Mouse (Mus musculus) spleen, postnatal 10 days (tissue): ENCODE measurements around the gene Tmem150a.

Experiments
- DNase-seq, 2 experiments: peaks; one replicate each; pipeline ENCODE4 v3.0.0; 2021 to 2022; ENCODE audit warnings: low spot score in 2 of 2

Tmem150a gene

GRCm38 (mm10) chr6:72352636-72353405 is 2.4 kb upstream of the Tmem150a start:
- DNase-seq, result no peak

- no peak for DNase-seq
These were observed 1.2 kb upstream of the Tmem150a start for GRCm38 (mm10) chr6:72354025-72354424.

- DNase-seq, result no peak
These were observed 820 bp downstream of the Tmem150a start for GRCm38 (mm10) chr6:72356001-72356532.

GRCm38 (mm10) chr6:72357164-72358079 is 2.2 kb downstream of the Tmem150a start:
- DNase-seq, result no peak

- DNase-seq, result no peak
These were observed 3.0 kb downstream of the Tmem150a start for GRCm38 (mm10) chr6:72358086-72358764.

- DNase-seq, result no peak
These were observed 4.1 kb downstream of the Tmem150a start for GRCm38 (mm10) chr6:72359343-72359742.

GRCm38 (mm10) chr6:72359891-72360598 is 4.8 kb downstream of the Tmem150a start:
- DNase-seq, result no peak

- no peak for DNase-seq
These were observed 5.3 kb downstream of the Tmem150a start for GRCm38 (mm10) chr6:72360599-72360935.

GRCm38 (mm10) chr6:72361121-72361551 is 5.9 kb downstream of the Tmem150a start:
- no peak for DNase-seq

- peak; percentile 95 for DNase-seq
These were observed 7.1 kb downstream of the Tmem150a start for GRCm38 (mm10) chr6:72362132-72363028.

- DNase-seq, result no peak
These were observed 8.8 kb downstream of the Tmem150a start for GRCm38 (mm10) chr6:72364009-72364408.

- DNase-seq, result no peak
These were observed 9.7 kb downstream of the Tmem150a start for GRCm38 (mm10) chr6:72364985-72365384.

GRCm38 (mm10) chr6:72366304-72366703 is 11.1 kb downstream of the Tmem150a start:
- DNase-seq, result no peak

GRCm38 (mm10) chr6:72366844-72367443 is 11.7 kb downstream of the Tmem150a start, which contains the start of gene Rnf181:
Gene Rnf181, minus strand, starts transcription at chr6:72366956.
- DNase-seq, result no peak

GRCm38 (mm10) chr6:72367460-72367974 is 12.3 kb downstream of the Tmem150a start:
- DNase-seq, result no peak

GRCm38 (mm10) chr6:72369557-72369956 is 14.3 kb downstream of the Tmem150a start:
- DNase-seq, result no peak

GRCm38 (mm10) chr6:72370091-72370490 is 14.8 kb downstream of the Tmem150a start:
- no peak for DNase-seq

- DNase-seq, result no peak
These were observed 15.9 kb downstream of the Tmem150a start for GRCm38 (mm10) chr6:72371147-72371546.

- DNase-seq, result no peak
These were observed 16.3 kb downstream of the Tmem150a start for GRCm38 (mm10) chr6:72371571-72371970.
